Comparison of ENCODE assay signal across 8 mouse cellular contexts in genomic region chr2:143862484-143863231, GRCm38 (mm10). TPM values are rescaled to one million over a fixed set of nuclear protein-coding genes. Genes with fewer than 3 reads are reported as not detected.
DNase-seq lines count a peak whose midpoint lies in the region; ATAC-seq and TF ChIP-seq lines count a peak whose summit lies in the region.

Gene Bfsp1, minus strand, starts transcription at chr2:143863173.

- no peaks in the 10 kb centered on the region for H3K36me3 ChIP-seq in spleen, adult 2 months (ENCODE audit: control insufficient read depth, insufficient read depth, low read length)
- H3K36me3 ChIP-seq in embryonic facial prominence, embryonic 14.5 days (ENCODE audit: control insufficient read depth, insufficient read depth, low read length): no peaks in the 10 kb centered on the region
- no peaks in the 10 kb centered on the region for H3K36me3 ChIP-seq in heart, embryonic 15.5 days

- TF ChIP-seq POLR2A in spleen, adult 2 months (IDR thresholded peaks at IDR 0.05; ENCODE audit: low read depth, low read length): no peak

- H3K27me3 ChIP-seq in spleen, adult 2 months (ENCODE audit: control insufficient read depth, insufficient read depth, low read length): no peaks in the 10 kb centered on the region
- 0 out of 2 replicates have a peak, but pooled peaks cover 3% of the 10 kb centered on the region for H3K27me3 ChIP-seq in embryonic facial prominence, embryonic 14.5 days (replicated peaks; ENCODE audit: control insufficient read depth, insufficient read depth, low read length)
- H3K27me3 ChIP-seq in heart, embryonic 15.5 days: no peaks in the 10 kb centered on the region

- peak within 1 kb of the TSS; percentile 25; the same call in 1 of the 2 replicates for H3K4me3 ChIP-seq in spleen, adult 2 months (ENCODE audit: extremely low read depth, insufficient read depth, insufficient read length)
- H3K4me3 ChIP-seq in embryonic facial prominence, embryonic 14.5 days (ENCODE audit: low read depth, low read length): peak within 1 kb of the TSS; percentile 49
- H3K4me3 ChIP-seq in heart, embryonic 15.5 days: peak within 1 kb of the TSS; percentile 52

- H3K9ac ChIP-seq in embryonic facial prominence, embryonic 14.5 days (ENCODE audit: low read depth, low read length): peak within 1 kb of the TSS; percentile 84
- H3K9ac ChIP-seq in heart, embryonic 15.5 days: peak within 1 kb of the TSS; percentile 65

- H3K4me1 ChIP-seq in spleen, adult 2 months (ENCODE audit: control insufficient read depth, insufficient read depth, insufficient read length): no peaks in the 10 kb centered on the region
- H3K4me1 ChIP-seq in embryonic facial prominence, embryonic 14.5 days (ENCODE audit: control insufficient read depth, insufficient read depth, low read length): peaks cover 11% of the 10 kb centered on the region; the same call in 1 of the 2 replicates
- H3K4me1 ChIP-seq in heart, embryonic 15.5 days (replicated peaks): peaks cover 13% of the 10 kb centered on the region

- WGBS in spleen, adult 2 months: 12% methylated on average over 86 of the region's 86 CpGs
- 9% methylated on average over 22 of the region's 86 CpGs for WGBS in embryonic facial prominence, embryonic 14.5 days
- 3% methylated on average over 86 of the region's 86 CpGs for WGBS in heart, embryonic 15.5 days

- peak within 1 kb of the TSS; percentile 75 for H3K4me2 ChIP-seq in embryonic facial prominence, embryonic 14.5 days (ENCODE audit: low read depth, low read length)
- peak within 1 kb of the TSS; percentile 77 for H3K4me2 ChIP-seq in heart, embryonic 15.5 days

- no peak for DNase-seq in spleen, adult 2 months (ENCODE audit: low read depth in 1 of 2, low spot score in 2 of 2)
- DNase-seq in spleen, adult 18-20 months: no peak
- peak; percentile 76 for DNase-seq in embryonic facial prominence, embryonic 14.5 days (ENCODE audit: low spot score)
- DNase-seq in kidney, postnatal 25 days: peak; percentile 41 to 66
- peak; percentile 39 for DNase-seq in right cerebral cortex, postnatal 4 days

- ATAC-seq in embryonic facial prominence, embryonic 14.5 days (ENCODE audit: low read depth): peak; percentile 86
- peak; percentile 78 for ATAC-seq in heart, embryonic 15.5 days (replicated peaks; ENCODE audit: insufficient number of reproducible peaks, insufficient read depth, low FRiP score, low read depth)
- peak; percentile 50 for ATAC-seq in megakaryocyte, adult 5-6 weeks (ENCODE audit: poor library complexity, severe bottlenecking)
- no peak for ATAC-seq in megakaryocyte-erythroid progenitor cell, adult 5-6 weeks (replicated peaks; ENCODE audit: low FRiP score, low TSS enrichment, poor library complexity, severe bottlenecking)

- no peak within 1 kb of the TSS for H3K27ac ChIP-seq in spleen, adult 2 months (ENCODE audit: insufficient read depth, low read length)
- peak within 1 kb of the TSS; percentile 53 for H3K27ac ChIP-seq in embryonic facial prominence, embryonic 14.5 days (replicated peaks; ENCODE audit: low read depth, low read length)
- H3K27ac ChIP-seq in heart, embryonic 15.5 days: peak within 1 kb of the TSS; percentile 36

- TF ChIP-seq CTCF in spleen, adult 2 months (IDR thresholded peaks at IDR 0.05; ENCODE audit: extremely low read depth, insufficient read depth, insufficient read length, insufficient replicate concordance): no peak

- no peaks in the 10 kb centered on the region for H3K9me3 ChIP-seq in embryonic facial prominence, embryonic 14.5 days (ENCODE audit: control insufficient read depth, low read length)
- H3K9me3 ChIP-seq in heart, embryonic 15.5 days (replicated peaks): no peaks in the 10 kb centered on the region

RNA-seq across cellular contexts. Expression of gene Bfsp1, which starts in this region (rescaled TPM):
- 0.31 and 0.39 TPM in 2 replicates for polyA plus RNA-seq in spleen, adult 2 months (2012; rRNA removed)
- polyA plus RNA-seq in embryonic facial prominence, embryonic 14.5 days (2014; fragmentation: Nextera tagmentation; extraction: Ambion mirVana): 3.0 and 3.8 TPM in 2 replicates
- polyA plus RNA-seq in heart, embryonic 15.5 days (2015; fragmentation: Nextera tagmentation; extraction: Ambion mirVana): 1.5 and 1.8 TPM in 2 replicates
- total RNA-seq in megakaryocyte, adult 5-6 weeks (2015): 0.41 TPM in 1 of 2 replicates, not detected in the other
- 0.73 and 0.99 TPM in 2 replicates for total RNA-seq in megakaryocyte, adult 5-6 weeks (2017)
- total RNA-seq in megakaryocyte-erythroid progenitor cell, adult 5-6 weeks (2014; fragmentation: Nextera tagmentation): not detected in 2 replicates
- not detected in 2 replicates for total RNA-seq in megakaryocyte-erythroid progenitor cell, adult 5-6 weeks (2017)

Comparison
In these comparisons a context has a peak if more than half of its experiments do, and no peak if none do; other contexts are left out.
1. Peak in ATAC-seq in megakaryocyte, adult 5-6 weeks; RNA of the gene not detected or under 1 TPM.
2. DNase-seq: peak in embryonic facial prominence, embryonic 14.5 days (single experiment), kidney, postnatal 25 days (2 of 2) and right cerebral cortex, postnatal 4 days (single experiment); none in spleen, adult 2 months (0 of 2) and spleen, adult 18-20 months (0 of 2).
3. Peak in every context shown above with its lines, with median percentiles within 50 percentile points of each other: H3K4me3 ChIP-seq.